In genomic region chr1:133697935-133698620, GRCm38 (mm10) we compare ENCODE assay signal across 24 mouse cellular contexts. TPM values are rescaled to one million over a fixed set of nuclear protein-coding genes. Genes with fewer than 3 reads are reported as not detected.
"Had no signal": no experiment of that assay in that cellular context is flagged by ENCODE, and none has a peak within 500 bp of the region (broad histone marks: within the 10 kb centered on the region; RNA-seq: fewer than 3 reads in every experiment).

No protein-coding gene starts in this region.

- H3K36me3 ChIP-seq: lung, embryonic 15.5 days; midbrain, embryonic 10.5 days; midbrain, embryonic 13.5 days; neural tube, embryonic 13.5 days; stomach, embryonic 15.5 days had no signal

- H3K27ac ChIP-seq: kidney, postnatal 0 days; layer of hippocampus, adult 2 months; left cerebral cortex, adult 2 months; liver, embryonic 14.5 days; midbrain, embryonic 10.5 days; midbrain, embryonic 13.5 days; neural tube, embryonic 13.5 days; stomach, embryonic 15.5 days had no signal

- DNase-seq: kidney, adult 2 months; kidney, postnatal 25 days; layer of hippocampus, postnatal 36 days; lung, adult 18-20 months; lung, postnatal 10 days; lung, postnatal 36 days; spleen, adult 18-20 months; thymus, postnatal 36 days had no signal

- H3K4me3 ChIP-seq: layer of hippocampus, adult 2 months; left cerebral cortex, adult 2 months; lung, embryonic 15.5 days; megakaryocyte, embryonic 14.5 days; midbrain, embryonic 10.5 days; midbrain, embryonic 13.5 days; neural tube, embryonic 13.5 days; stomach, embryonic 15.5 days had no signal

- H3K27me3 ChIP-seq: lung, embryonic 15.5 days; megakaryocyte, embryonic 14.5 days; midbrain, embryonic 13.5 days; neural tube, embryonic 13.5 days; stomach, embryonic 15.5 days had no signal

- ATAC-seq: inflammation-experienced regulatory T-cells, adult 6 months; intestine, embryonic 16.5 days; midbrain, embryonic 13.5 days; midbrain, embryonic 16.5 days had no signal

RNA-seq across cellular contexts. Expression of gene Zbed6, which starts 37.4 kb away (rescaled TPM):
- polyA plus RNA-seq: inflammation-experienced regulatory T-cells, adult 6 months; intestine, embryonic 16.5 days; kidney, embryonic 14.5 days; kidney, postnatal 0 days; limb, embryonic 11.5 days; liver, embryonic 11.5 days; lung, embryonic 15.5 days; midbrain, embryonic 10.5 days; midbrain, embryonic 13.5 days; midbrain, embryonic 16.5 days; neural tube, embryonic 13.5 days; stomach, embryonic 15.5 days had no signal
